Mouse (Mus musculus) cerebellum, adult 9-11 months (tissue): ENCODE measurements around the gene Cpm.
"Not testable (repeated sequence)": the region's sequence is repeated elsewhere in the genome, so short reads cannot be mapped to it uniquely, and the experiment has no call there.

Source experiments
- DNase-seq: peaks from one replicate; pipeline ENCODE4 v3.0.0; 2022

Gene Cpm

DNA sequence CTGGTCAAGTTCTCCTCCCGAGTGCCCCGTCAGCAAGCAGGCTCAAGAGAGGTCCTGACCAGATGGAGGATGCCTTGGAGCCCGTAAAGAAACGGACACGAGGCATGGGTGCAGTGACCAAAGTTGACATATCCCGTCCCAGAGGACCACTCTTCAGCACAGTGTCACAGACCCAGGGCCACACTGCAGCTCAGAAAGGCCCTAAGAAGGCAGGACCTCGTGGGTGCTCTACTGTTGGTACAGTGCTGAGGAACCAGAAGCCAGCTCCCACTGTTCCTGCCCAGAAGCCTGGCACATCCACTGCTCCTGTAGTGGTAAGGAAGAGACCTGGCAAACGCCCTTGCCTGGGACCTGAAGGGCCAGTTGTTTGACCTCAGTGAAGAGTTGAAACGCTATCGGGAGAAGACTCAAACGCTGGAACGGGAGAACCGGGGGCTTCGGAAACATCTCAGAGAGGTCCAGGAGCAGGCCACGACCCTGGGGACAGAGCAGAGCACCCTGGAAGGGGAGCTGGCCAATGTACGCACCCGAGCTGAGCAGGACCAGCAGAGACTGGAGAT, 34.9 kb upstream of the Cpm start:
- DNase-seq: no peak

DNA sequence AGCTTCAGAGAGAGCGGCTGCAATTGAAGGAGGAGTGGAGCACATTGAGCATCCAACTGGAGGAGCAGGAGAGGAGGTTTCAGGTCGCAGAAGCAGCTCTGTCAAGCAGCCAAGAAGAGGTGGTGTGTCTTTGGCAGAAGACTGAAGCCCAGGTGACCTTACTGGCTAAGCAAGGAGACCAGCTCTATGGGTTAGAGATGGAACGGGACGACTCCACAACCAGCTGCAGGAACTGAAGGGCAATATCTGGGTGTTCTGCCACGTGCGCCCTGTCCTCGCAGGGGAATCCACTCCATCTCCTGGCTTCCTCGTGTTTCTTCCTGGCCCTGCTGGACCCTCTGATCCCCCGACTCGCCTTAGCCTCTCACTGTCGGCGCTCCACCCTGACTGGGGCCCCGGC, 34.4 kb upstream of the Cpm start:
- DNase-seq: no peak

GRCm38 (mm10) chr10:117595442-117596164, 33.7 kb upstream of the Cpm start:
- no peak for DNase-seq

- DNase-seq: no peak
Observed at GRCm38 (mm10) chr10:117596165-117596735, 33.0 kb upstream of the Cpm start.

GRCm38 (mm10) chr10:117596771-117597324, 32.5 kb upstream of the Cpm start:
- no peak for DNase-seq

DNA sequence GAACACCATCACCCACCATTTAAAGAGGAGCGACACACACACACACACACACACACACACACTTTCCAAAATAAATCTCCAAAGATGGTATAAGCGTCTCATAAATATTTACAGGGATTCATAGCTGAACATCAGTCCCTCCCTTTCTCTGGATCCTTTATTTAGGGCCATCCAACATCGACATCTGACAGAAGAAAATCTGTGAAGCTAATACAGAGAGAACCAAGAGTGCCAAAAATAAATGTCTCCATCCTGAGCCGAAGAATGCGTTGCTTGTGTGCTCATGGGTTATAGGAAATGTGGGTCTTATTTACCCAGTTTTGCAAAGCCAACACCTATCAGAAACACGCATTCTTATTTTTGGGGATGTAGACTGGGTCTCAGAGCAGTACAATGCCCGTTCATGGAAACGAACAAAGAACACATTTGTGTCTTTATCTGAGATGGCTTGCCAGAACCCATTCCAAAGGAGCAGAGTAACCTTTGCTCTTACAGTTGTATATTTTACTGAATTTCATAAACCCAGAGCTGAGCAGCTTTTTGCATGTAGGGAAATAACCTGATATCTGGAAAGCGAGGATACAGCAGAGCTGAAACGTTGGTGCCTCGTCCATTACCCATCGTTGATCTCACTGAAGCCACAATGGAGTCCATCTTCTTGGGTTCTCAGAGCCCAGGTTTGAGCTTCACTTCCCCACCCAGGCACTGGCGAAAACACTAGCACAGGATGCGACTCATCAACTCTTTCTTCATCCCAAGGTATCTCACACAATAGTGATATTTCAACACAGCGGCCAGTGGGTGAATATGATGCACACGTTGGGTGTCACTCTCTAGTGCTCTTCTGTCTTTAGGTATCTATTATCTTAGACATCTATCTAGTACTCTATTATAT, 31.7 kb upstream of the Cpm start:
- DNase-seq: not testable (repeated sequence)

- no peak for DNase-seq
Observed at GRCm38 (mm10) chr10:117598266-117598950, 30.9 kb upstream of the Cpm start.

- DNase-seq: not testable (repeated sequence)
Observed at GRCm38 (mm10) chr10:117598951-117599572, 30.2 kb upstream of the Cpm start.

DNA sequence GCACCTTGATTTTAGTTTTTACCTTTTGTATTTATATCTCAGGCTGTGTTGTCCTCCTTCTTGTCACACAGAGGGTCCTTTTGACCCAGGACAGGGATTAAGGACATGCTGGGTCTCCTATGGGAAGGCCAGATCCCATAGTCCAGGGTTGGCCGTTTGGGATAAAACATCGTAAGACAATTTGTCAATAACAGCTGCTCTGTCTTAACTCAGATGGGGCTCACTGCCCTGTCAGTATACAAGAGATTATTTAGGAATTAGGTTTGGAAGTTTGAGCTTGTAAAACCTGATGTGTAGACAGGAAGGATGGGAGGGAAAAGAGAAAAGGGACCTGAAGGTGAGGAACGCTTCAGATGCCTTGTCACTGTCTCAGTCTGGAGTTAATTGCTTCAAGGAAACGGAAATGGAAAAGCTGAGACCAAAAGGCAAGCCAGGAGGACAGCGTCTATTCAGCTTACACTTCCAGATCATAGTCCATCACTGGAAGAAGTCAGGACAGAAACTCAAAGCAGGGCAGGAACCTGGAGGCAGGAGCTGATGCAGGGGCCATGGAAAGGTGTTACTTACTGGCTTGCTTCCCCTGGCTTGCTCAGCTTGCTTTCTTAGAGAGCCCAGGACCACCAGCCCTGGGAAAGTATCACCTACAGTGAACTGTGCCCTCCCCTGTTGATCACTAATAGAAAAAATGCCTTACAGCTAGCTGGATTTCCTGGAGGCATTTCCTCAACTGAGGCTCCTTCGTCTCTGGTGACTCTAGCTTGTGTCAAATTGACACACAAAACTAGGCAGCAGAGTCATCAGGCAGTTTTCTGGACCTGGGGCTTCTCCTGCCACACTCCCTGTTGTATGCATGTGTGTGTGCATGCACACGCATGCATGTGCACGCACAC, 27.9 kb upstream of the Cpm start:
- DNase-seq: no peak

DNA sequence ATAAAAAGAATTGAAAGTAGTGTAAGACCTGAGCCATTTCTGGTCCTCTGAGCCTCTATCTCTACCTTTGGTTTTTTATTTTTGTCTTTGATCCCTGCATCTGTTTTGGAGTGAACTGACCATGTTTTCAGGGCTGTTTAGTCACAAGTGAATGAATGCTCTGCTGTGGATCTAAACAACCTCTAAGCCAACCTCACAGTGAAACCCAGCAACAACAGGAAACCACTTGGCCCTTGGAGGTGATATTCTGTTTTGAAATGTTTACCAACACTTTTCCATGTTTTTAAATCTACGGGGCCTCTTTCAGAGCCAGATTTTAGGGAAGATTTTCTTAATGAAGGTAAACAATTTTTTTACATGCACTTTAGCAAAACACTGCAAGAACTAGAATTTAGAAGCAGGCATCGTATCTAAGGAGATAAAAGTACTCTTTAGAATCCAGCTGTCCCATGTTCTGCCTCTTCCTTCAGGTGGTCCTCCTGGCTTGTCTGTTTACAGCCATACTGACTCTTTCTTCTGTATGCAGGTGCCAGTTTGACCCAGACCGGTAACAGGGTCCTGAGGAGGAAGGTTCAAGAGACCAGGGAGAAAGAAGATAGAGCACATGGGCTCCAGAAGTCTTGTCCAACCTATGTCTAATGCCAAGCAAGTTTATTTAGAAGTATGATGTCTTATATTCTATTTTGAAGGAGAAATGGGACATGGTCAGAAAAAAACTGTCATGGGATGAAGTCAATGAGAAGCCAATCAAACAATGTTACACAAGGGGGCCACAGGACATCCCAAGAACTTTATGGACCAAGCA, 26.8 kb upstream of the Cpm start:
- DNase-seq: no peak

DNA sequence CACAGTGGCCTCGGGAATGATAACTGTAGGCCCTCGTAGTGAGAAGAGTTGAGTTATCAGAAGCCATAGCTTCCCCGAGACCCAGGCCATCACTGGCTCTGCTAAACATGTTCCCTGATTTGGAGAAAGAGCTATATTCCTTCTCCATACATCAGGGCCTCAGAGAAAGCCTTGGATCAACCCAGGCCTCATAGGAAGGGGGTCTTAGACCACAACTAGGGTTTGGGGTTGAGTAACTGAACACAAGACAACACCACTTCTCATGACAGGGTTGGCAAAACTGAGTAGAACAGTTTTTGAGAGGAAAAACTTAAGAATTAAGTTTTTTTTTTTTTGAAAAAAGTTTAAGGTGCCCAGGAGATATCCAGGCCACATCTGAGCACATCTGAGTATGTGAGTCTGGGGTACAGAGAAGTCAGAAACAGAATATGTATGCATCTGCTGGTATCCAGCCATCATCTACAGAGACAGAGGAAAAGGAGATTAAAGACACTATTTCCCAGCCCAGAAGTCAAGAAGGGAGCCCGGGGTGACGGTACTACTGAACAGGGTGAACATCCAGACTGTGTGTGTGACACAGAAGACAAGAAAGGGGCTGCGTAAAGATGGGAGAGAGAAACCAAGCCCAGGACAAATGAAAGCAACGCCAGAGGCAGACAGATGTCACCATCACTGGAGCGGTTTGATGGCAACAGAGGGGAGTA, 26.0 kb upstream of the Cpm start:
- no peak for DNase-seq

- DNase-seq: no peak
Observed at GRCm38 (mm10) chr10:117603834-117604623, 25.3 kb upstream of the Cpm start.

DNA sequence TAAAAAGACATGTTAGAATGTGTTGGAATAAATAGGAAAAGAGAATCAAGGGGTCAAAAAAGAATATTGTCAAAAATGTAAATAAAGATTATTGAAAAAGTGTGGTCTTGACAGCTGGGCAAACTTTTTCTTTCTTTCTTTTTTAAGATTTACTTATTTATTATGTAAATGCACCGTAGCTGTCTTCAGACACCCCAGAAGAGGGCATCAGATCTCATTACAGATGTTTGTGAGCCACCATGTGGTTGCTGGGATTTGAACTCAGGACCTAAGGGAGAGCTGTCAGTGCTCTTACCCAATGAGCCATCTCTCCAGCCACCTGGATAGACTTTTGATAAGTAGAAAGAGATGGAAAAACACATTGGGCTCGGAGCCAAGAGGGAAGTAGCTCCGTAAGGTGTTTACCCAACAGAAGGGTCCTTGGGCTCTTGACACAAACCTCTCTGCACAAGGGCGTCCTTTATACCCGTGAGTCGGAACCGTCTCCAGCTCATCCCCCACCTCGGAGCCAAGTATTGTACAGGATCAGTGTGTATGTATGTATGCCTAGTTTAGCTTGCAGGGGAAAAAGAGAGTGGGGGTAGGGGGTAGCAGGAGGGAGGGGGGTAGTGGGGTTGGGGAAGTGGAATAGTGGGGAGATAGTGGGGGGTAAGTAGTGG, 24.5 kb upstream of the Cpm start:
- DNase-seq: no peak

DNA sequence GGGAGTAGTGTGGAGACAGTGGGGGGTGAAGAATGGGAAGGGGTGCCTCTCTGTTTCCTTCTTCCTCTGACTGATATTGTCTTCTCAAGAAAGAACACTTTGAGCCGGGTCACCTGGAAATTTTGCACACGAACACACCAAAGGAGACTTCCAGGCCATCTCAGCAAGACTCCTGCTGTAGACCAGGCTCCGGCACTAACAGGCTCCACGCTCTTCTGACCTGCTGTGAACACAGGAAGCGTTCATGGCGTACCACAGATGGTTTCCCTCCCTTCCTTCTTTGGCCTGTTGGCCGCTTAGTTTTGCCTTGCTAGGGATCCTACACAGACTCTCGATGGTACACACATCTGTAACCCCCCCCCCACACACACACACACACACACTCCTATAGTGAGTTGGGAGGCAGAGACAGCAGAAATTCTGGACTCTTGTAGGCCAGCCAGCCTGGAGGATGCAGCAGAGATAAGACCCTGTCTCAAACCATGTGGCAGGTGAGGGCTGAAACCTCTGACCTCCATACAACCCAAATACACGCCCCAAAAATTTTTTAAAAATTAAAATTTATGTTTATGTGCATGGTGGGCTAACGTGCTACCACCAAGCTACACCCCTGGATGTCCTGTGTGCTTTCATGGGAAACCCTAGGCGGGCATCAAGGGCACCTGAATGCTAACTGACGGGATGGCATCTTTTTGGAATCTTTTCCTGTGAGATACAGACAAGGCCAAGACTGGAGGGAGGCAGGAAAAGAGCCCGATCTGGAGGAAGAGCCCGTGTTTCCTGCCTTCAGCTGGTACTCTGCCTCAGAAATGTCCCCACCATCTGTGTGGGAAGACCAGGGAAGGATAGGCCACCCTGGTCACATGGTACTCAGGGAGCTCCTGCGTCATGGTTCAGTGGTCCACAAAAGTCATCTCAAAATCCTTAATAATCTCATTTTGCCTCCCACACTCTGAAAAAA, 23.7 kb upstream of the Cpm start:
- no peak for DNase-seq

- DNase-seq: no peak
Observed at GRCm38 (mm10) chr10:117606423-117606822, 22.9 kb upstream of the Cpm start.

- no peak for DNase-seq
Observed at GRCm38 (mm10) chr10:117607051-117607803, 22.1 kb upstream of the Cpm start.
